Mouse (Mus musculus) CH12.LX (cell line): ENCODE measurements around the gene Med13. TPM values are rescaled to one million over a fixed set of nuclear protein-coding genes. Genes with fewer than 3 reads are reported as not detected.
"Not testable (repeated sequence)": the region's sequence is repeated elsewhere in the genome, so short reads cannot be mapped to it uniquely, and the experiment has no call there.

ENCODE experiments used
- DNase-seq: peaks from one replicate; pipeline ENCODE4 v3.0.0-alpha.2; 2013; ENCODE audit errors: extremely low read depth
- H3K27ac ChIP-seq: 2 replicates; pipeline ENCODE4 v1.5.1; 2012; ENCODE audit warnings: low read depth, mild to moderate bottlenecking, control low read depth, moderate library complexity; ENCODE audit not compliant: insufficient read depth
- H3K27me3 ChIP-seq: replicated peaks from 2 replicates; pipeline ENCODE3; 2012; ENCODE audit warnings: inconsistent platforms
- H3K36me3 ChIP-seq, 2 experiments: replicated peaks in 1 of 2; 2 replicates each; pipeline versions ENCODE3 to v1.6.1; 2012; ENCODE audit warnings: inconsistent platforms in 1 of 2, low read length in 1 of 2, mild to moderate bottlenecking in 1 of 2, mixed read lengths in 1 of 2, moderate library complexity in 1 of 2; ENCODE audit not compliant: control insufficient read depth in 1 of 2, insufficient read depth in 1 of 2
- H3K4me1 ChIP-seq, 2 experiments: 2 replicates each; pipeline ENCODE4 v1.6.1; 2012; ENCODE audit warnings: inconsistent platforms in 1 of 2, moderate library complexity in 1 of 2; ENCODE audit not compliant: insufficient read depth in 2 of 2, control insufficient read depth in 1 of 2
- H3K4me2 ChIP-seq: 2 replicates; pipeline ENCODE4 v1.6.1; 2012; ENCODE audit warnings: low read depth, mild to moderate bottlenecking, control low read depth; ENCODE audit not compliant: poor library complexity, insufficient read depth, severe bottlenecking
- H3K4me3 ChIP-seq, 3 experiments: fragments of 150-350 bp in 1 of 3; sonication (generic) in 1 of 3; replicated peaks in 1 of 3; 2 replicates each; pipeline versions ENCODE3 to v1.5.1; 2011 to 2012; ENCODE audit warnings: low read depth in 2 of 3, low read length in 2 of 3, mild to moderate bottlenecking in 2 of 3, moderate library complexity in 2 of 3, control low read depth in 1 of 3, improper control_type of control experiment in 1 of 3, inconsistent platforms in 1 of 3, mixed read lengths in 1 of 3; ENCODE audit not compliant: poor library complexity in 1 of 3
- H3K79me2 ChIP-seq: replicated peaks from 2 replicates; pipeline ENCODE4 v1.6.1; 2012; ENCODE audit warnings: mild to moderate bottlenecking, moderate library complexity; ENCODE audit not compliant: control insufficient read depth, poor library complexity, insufficient read depth, severe bottlenecking; ENCODE audit errors: extremely low read depth
- H3K9ac ChIP-seq: 2 replicates; pipeline ENCODE4 v1.6.1; 2012; ENCODE audit warnings: low read depth, mild to moderate bottlenecking, control low read depth, moderate library complexity; ENCODE audit not compliant: insufficient read depth
- H3K9me3 ChIP-seq: replicated peaks from 2 replicates; pipeline ENCODE3; 2012; ENCODE audit warnings: low read length, inconsistent platforms, mixed read lengths
- BHLHE40 ChIP-seq: IDR thresholded peaks from 2 replicates; pipeline ENCODE4 v1.6.1; 2011; ENCODE audit warnings: mild to moderate bottlenecking, low read depth, low read length, improper control_type of control experiment
- CTCF ChIP-seq, 2 experiments: IDR thresholded peaks in 1 of 2; conservative IDR thresholded peaks in 1 of 2; 2 replicates each; pipeline ENCODE4 v1.5.1; 2011 to 2012; ENCODE audit warnings: low read depth in 2 of 2, low read length in 2 of 2, improper control_type of control experiment in 1 of 2, inconsistent platforms in 1 of 2, mild to moderate bottlenecking in 1 of 2, moderate library complexity in 1 of 2
- E2F4 ChIP-seq: IDR thresholded peaks from 2 replicates; pipeline ENCODE4 v1.6.1; 2011; ENCODE audit warnings: low read depth, low read length, improper control_type of control experiment; ENCODE audit not compliant: insufficient replicate concordance
- EP300 ChIP-seq: IDR thresholded peaks from 2 replicates; pipeline ENCODE4 v1.6.1; 2011; ENCODE audit warnings: low read length, improper control_type of control experiment
- NELFE ChIP-seq: IDR thresholded peaks from 2 replicates; pipeline ENCODE4 v1.6.1; 2011; ENCODE audit warnings: low read depth, low read length, improper control_type of control experiment
- POLR2A ChIP-seq: IDR thresholded peaks from 2 replicates; pipeline ENCODE4 v1.6.1; 2011; ENCODE audit warnings: low read depth, mild to moderate bottlenecking, improper control_type of control experiment, low read length
- RAD21 ChIP-seq: IDR thresholded peaks from 2 replicates; pipeline ENCODE4 v1.6.1; 2011; ENCODE audit warnings: low read depth, mild to moderate bottlenecking, low read length, improper control_type of control experiment, moderate library complexity
- SMC3 ChIP-seq: IDR thresholded peaks from 2 replicates; pipeline ENCODE4 v1.6.1; 2011; ENCODE audit warnings: low read depth, low read length, improper control_type of control experiment
- TBP ChIP-seq: conservative IDR thresholded peaks from 2 replicates; pipeline ENCODE4 v1.6.1; 2011; ENCODE audit warnings: low read depth, low read length, improper control_type of control experiment
- TCF12 ChIP-seq: IDR thresholded peaks from 2 replicates; pipeline ENCODE4 v1.6.1; 2014; ENCODE audit warnings: low read depth, mild to moderate bottlenecking, inconsistent platforms, low read length, improper control_type of control experiment
- UBTF ChIP-seq: IDR thresholded peaks from 2 replicates; pipeline ENCODE4 v1.6.1; 2012; ENCODE audit warnings: low read depth, mild to moderate bottlenecking, inconsistent platforms, low read length, improper control_type of control experiment, moderate library complexity
- ZC3H11A ChIP-seq: IDR thresholded peaks from 2 replicates; pipeline ENCODE4 v1.6.1; 2012; ENCODE audit warnings: low read depth, mild to moderate bottlenecking, inconsistent platforms, low read length, improper control_type of control experiment
- ZKSCAN1 ChIP-seq: IDR thresholded peaks from 2 replicates; pipeline ENCODE4 v1.6.1; 2012; ENCODE audit warnings: low read depth, inconsistent platforms, low read length, improper control_type of control experiment, borderline replicate concordance
- ZNF384 ChIP-seq: IDR thresholded peaks from 2 replicates; pipeline ENCODE4 v1.6.1; 2012; ENCODE audit warnings: low read depth, low read length, improper control_type of control experiment, inconsistent platforms
- dilution Hi-C: fragments of 300-500 bp; cut with MboI; formaldehyde crosslinking; loops from 2 replicates; pipeline ENCODE4 v1.14.3; 2020; ENCODE audit warnings: low sequenced_read_pairs; ENCODE audit not compliant: extremely low pct_unique_long_range_greater_than_20kb, extremely low pct_ligation_motif_present
- in situ Hi-C: fragments of 300-500 bp; cut with MboI; formaldehyde crosslinking; loops from 3 replicates; pipeline ENCODE4 v1.14.3; 2019; ENCODE audit warnings: low sequenced_read_pairs, low pct_ligation_motif_present, low pct_unique_long_range_greater_than_20kb, mixed read lengths
- polyA plus RNA-seq: library from polyadenylated mRNA; unstranded; fragments of >175 nt; gene quantifications from 2 replicates; pipeline ENCODE4 v1.2.1, GENCODE M21; 2012; ENCODE audit warnings: low read depth; ENCODE audit not compliant: insufficient read length
- total RNA-seq, 2 experiments: library from RNA; depleted of rRNA; stranded (reverse); fragments of 300-350 nt in 1 of 2; fragments of >200 nt in 1 of 2; gene quantifications; 2 replicates each; pipeline ENCODE4 v1.2.3; 2012 to 2014

The Med13 gene
- total and polyA plus RNA-seq, 3 experiments: 37.9 to 47.6 (median 41.5) TPM

GRCm38 (mm10) chr11:86314992-86315391, 42.4 kb downstream of the Med13 start:
- not testable (repeated sequence) for H3K27me3 ChIP-seq

GRCm38 (mm10) chr11:86310280-86310679, 47.1 kb downstream of the Med13 start:
- H3K79me2 ChIP-seq: peaks cover 29% of the 10 kb centered on the region
- no peaks in the 10 kb centered on the region for H3K9me3 ChIP-seq
- DNase-seq: no peak
- TF ChIP-seq ZNF384 (no peak), E2F4 (no peak), ZC3H11A (no peak), EP300 (no peak), UBTF (no peak), ZKSCAN1 (no peak), TBP (no peak), BHLHE40 (no peak), TCF12 (no peak), POLR2A (no peak)
- TF ChIP-seq, all 38 proteins: peak for 0
- Histone ChIP-seq H3K4me3 (no peak overlapping the region), H3K4me1 (peaks cover 0 to 12% of the 10 kb centered on the region in 2 experiments; a peak in 1 of 4 replicates), H3K27me3 (no peaks in the 10 kb centered on the region), H3K4me2 (no peak overlapping the region), H3K36me3 (peaks cover 28 to 75% of the 10 kb centered on the region in 2 experiments), H3K27ac (no peak overlapping the region), H3K9ac (no peak overlapping the region)
- in situ Hi-C loops (no loop called here), dilution Hi-C loops (no loop called here)

More at GRCm38 (mm10) chr11:86314992-86315391, 42.4 kb downstream of the Med13 start:
- Histone ChIP-seq H3K4me1 (peaks cover 6 to 15% of the 10 kb centered on the region in 2 experiments), H3K79me2 (peaks cover 27% of the 10 kb centered on the region), H3K36me3 (peaks cover 23 to 76% of the 10 kb centered on the region in 2 experiments)
- H3K9me3 ChIP-seq, dilution Hi-C loops, H3K27ac ChIP-seq, DNase-seq, H3K9ac ChIP-seq, H3K4me2 ChIP-seq, H3K4me3 ChIP-seq, in situ Hi-C loops: not testable (repeated sequence)
- TF ChIP-seq CTCF (conservative IDR thresholded peaks at IDR 0.05 in 1 of 2, IDR thresholded peaks at IDR 0.05 in 1 of 2; ENCODE audit: low read depth in 2 of 2, low read length in 2 of 2) (peak in 1 of 2 experiments; percentile 69; a peak in 2 of 4 replicates), SMC3 (peak; percentile 52), RAD21 (peak; percentile 12), NELFE (peak; percentile 25; the same call in 1 of the 2 replicates), ZNF384 (0 out of 2 replicates have a peak, but pooled peaks have one; percentile 16)

- dilution Hi-C loops: not testable (repeated sequence)
These were observed 65.2 kb downstream of the Med13 start for GRCm38 (mm10) chr11:86292201-86292600.

More at GRCm38 (mm10) chr11:86292201-86292600, 65.2 kb downstream of the Med13 start:
- H3K27me3 ChIP-seq, H3K4me3 ChIP-seq, H3K27ac ChIP-seq, in situ Hi-C loops, H3K9me3 ChIP-seq: not testable (repeated sequence)
- Histone ChIP-seq H3K9ac (peak overlapping the region; percentile 1; the same call in 1 of the 2 replicates), H3K79me2 (peaks cover 53% of the 10 kb centered on the region), H3K4me1 (peaks cover 3 to 43% of the 10 kb centered on the region in 2 experiments; a peak in 3 of 4 replicates), H3K36me3 (peaks cover 33 to 71% of the 10 kb centered on the region in 2 experiments), H3K4me2 (peak overlapping the region; percentile 17)
- DNase-seq: peak; percentile 45
- TF ChIP-seq ZNF384: peak; percentile 89
